Mouse (Mus musculus) intestine, embryonic 14.5 days (tissue): ENCODE data around the gene Gm10272. TPM values are rescaled to one million over a fixed set of nuclear protein-coding genes. Genes with fewer than 3 reads are reported as not detected.
"Not testable (repeated sequence)": the region's sequence is repeated elsewhere in the genome, so short reads cannot be mapped to it uniquely, and the experiment has no call there.

ENCODE experiments used
- ATAC-seq: fragments of 200-750 bp; cut with Nextera tagmentation; replicated peaks from 2 replicates; pipeline ENCODE4 v1.8.0; 2017; ENCODE audit warnings: low read depth, moderate number of reproducible peaks, moderate TSS enrichment, moderate library complexity; ENCODE audit not compliant: low FRiP score, low TSS enrichment
- DNase-seq: peaks from one replicate; pipeline ENCODE4 v3.0.0-alpha.2; 2018; ENCODE audit warnings: low spot score
- H3K27ac ChIP-seq: fragments of 300-500 bp; sonication (generic); 2 replicates; pipeline ENCODE4 v1.5.1; 2014; ENCODE audit warnings: low read depth, mild to moderate bottlenecking, control low read depth
- H3K27me3 ChIP-seq: fragments of 300-500 bp; sonication (generic); replicated peaks from 2 replicates; pipeline ENCODE4 v1.6.1; 2014; ENCODE audit warnings: low read length, control low read depth; ENCODE audit not compliant: control insufficient read depth, insufficient read depth
- H3K36me3 ChIP-seq: fragments of 300-500 bp; sonication (generic); 2 replicates; pipeline ENCODE4 v1.6.1; 2014; ENCODE audit warnings: low read length, control low read depth; ENCODE audit not compliant: control insufficient read depth, insufficient read depth
- H3K4me1 ChIP-seq: fragments of 300-500 bp; sonication (generic); replicated peaks from 2 replicates; pipeline ENCODE4 v1.6.1; 2014; ENCODE audit warnings: low read length, control low read depth, mixed read lengths; ENCODE audit not compliant: control insufficient read depth, insufficient read depth
- H3K4me2 ChIP-seq: fragments of 300-500 bp; sonication (generic); 2 replicates; pipeline ENCODE4 v1.6.1; 2014; ENCODE audit warnings: low read length
- H3K4me3 ChIP-seq: fragments of 300-500 bp; sonication (generic); 2 replicates; pipeline ENCODE4 v1.5.1; 2014; ENCODE audit warnings: low read depth, low read length, control low read depth, mixed read lengths
- H3K9ac ChIP-seq: fragments of 300-500 bp; sonication (generic); 2 replicates; pipeline ENCODE4 v1.6.1; 2014; ENCODE audit warnings: mild to moderate bottlenecking, low read length
- H3K9me3 ChIP-seq: fragments of 300-500 bp; sonication (generic); 2 replicates; pipeline ENCODE4 v1.6.1; 2016; ENCODE audit warnings: low read length, control low read depth; ENCODE audit not compliant: control insufficient read depth
- WGBS: fragments of 180-500 bp; shearing (Covaris S2); extraction: QIAGEN DNeasy Blood & Tissue Kit; methylation state at CpG from one replicate; pipeline ENCODE4 v1.1.7; 2014; 5-methylcytosine and 5-hydroxymethylcytosine counted together
- polyA plus RNA-seq: library from polyadenylated mRNA; unstranded; fragments of >200 nt; fragmentation: Nextera tagmentation; extraction: Ambion mirVana; gene quantifications from 2 replicates; pipeline ENCODE4 v1.2.1, GENCODE M21; 2014

Gm10272 gene
- polyA plus RNA-seq, 1 experiment from 2014 or later, result not detected

DNA sequence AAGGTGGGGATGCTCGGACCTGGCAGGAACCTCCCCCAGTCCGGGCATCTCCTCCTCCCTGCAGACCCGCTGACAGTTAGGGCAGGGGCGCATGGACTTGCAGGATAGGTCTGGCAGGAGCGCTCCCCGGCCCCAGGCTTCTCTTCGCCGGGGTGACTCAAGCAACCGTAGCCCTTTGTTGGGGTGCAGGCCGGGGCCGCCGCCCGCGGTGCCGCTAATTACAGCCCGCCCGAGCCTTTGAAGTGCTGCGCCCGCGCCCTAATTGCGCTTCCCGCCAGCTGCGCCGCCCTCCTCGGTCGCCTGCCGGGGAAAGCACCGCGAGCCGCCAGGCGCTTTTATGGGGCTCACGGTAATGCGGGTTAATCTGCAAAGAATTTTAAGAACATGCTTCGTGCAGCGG lies 28.9 kb upstream of the Gm10272 start:
- DNase-seq, result no peak
- Histone ChIP-seq H3K9me3 (no peaks in the 10 kb centered on the region), H3K4me1 (peaks cover 5% of the 10 kb centered on the region; the same call in 1 of the 2 replicates), H3K27ac (no peak overlapping the region), H3K4me3 (peak overlapping the region; percentile 18), H3K27me3 (peaks cover 29% of the 10 kb centered on the region), H3K4me2 (peak overlapping the region; percentile 50), H3K36me3 (no peaks in the 10 kb centered on the region), H3K9ac (no peak overlapping the region)
- ATAC-seq, result no peak
- under 1% methylated on average over 35 of the region's 35 CpGs for WGBS

DNA sequence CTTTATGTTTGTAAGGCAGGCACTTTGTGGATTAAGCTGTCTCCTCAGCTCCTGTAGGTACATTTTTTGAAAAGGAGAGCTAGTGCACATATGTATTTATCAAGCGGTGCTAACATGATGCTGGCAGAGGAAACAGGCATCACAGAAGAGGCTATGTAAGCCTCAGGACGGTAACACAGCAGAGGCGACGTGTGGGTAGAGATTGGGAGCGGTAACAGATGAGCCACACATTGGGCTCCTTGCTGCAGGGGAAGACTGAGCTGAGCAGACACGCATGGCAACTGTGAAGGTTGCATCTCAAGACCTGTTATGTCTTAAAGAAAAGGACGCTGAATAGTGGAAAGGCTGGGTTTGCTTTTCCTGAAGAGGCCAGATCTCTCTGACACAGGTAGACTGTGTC lies 23.4 kb upstream of the Gm10272 start:
- WGBS, result 77% methylated on average over 7 of the region's 7 CpGs
- no peak overlapping the region for H3K9ac ChIP-seq
- H3K36me3 ChIP-seq, result no peaks in the 10 kb centered on the region
- DNase-seq (no peak), ATAC-seq (no peak)
- no peaks in the 10 kb centered on the region for H3K9me3 ChIP-seq
- no peak overlapping the region for H3K4me2 ChIP-seq
- H3K27me3 ChIP-seq, result peaks cover 47% of the 10 kb centered on the region
- no peak overlapping the region for H3K4me3 ChIP-seq
- peaks cover under 1% of the 10 kb centered on the region; the same call in 1 of the 2 replicates for H3K4me1 ChIP-seq
- H3K27ac ChIP-seq, result no peak overlapping the region

DNA sequence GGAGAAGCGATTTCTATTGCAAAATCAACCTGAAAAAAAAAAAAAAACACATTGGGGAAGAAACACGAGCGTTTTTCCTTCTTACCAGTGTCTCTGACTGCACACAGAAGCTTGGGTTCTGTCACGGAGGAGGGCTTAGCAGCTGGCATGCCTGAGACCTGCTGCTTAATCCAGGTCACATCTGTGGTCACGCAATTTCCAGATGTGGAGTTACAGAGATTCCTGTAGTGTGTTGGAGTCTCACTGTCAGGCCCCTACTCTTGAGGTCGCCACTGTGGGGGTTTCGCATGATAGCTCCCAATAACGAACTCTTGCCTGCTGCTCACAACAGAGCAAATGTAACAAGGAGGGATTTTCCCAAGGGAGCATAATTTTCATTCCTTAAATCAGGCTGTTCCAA lies 22.2 kb upstream of the Gm10272 start:
- WGBS, result 32% methylated on average over 8 of the region's 8 CpGs
- ATAC-seq (no peak), DNase-seq (no peak)
- Histone ChIP-seq H3K27ac (no peak overlapping the region), H3K36me3 (no peaks in the 10 kb centered on the region), H3K4me1 (no peaks in the 10 kb centered on the region), H3K9ac (no peak overlapping the region), H3K9me3 (no peaks in the 10 kb centered on the region), H3K4me3 (no peak overlapping the region), H3K27me3 (peaks cover 36% of the 10 kb centered on the region), H3K4me2 (no peak overlapping the region)

DNA sequence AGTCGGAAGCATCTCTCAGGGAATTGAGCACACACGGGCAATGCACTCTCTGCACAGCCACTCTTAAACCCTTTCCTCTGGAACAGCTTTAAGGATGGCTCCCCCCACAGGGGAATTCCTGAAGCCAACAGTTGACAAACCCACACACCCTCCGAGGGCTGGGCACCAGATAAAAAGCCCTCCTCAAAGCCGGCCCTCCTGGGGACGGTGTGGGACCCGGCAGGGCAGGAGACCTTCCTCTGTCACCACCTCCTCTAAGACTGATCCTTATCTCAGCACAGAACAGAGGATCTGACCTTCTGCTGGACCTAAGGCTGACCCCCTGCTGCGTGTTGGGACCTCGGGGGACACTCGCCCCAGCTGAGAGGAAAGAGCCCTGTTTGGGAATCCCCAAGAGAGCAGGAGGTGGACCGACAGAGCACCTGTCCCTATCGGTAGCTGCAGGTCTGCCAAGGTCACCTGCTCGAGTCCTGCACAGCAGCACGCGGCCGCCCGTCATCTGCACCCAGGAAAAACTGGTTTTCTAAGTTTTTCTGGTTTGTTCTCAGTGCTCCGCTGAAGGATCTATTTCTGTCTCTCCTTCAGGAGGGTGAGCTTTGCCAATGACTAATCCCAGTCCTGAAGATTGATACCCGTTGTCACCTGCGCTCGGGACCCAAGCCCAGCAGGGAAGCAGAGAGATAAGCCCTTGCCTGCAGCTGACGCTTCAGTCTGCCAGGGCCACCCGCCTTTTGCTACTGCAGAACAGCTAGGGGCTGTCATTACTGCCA lies 20.3 kb upstream of the Gm10272 start, which contains the start of gene Tspear:
TSS of gene Tspear (plus strand) at position 675 of the 770 bp plus-strand sequence.
- 4% methylated on average over 22 of the region's 22 CpGs for WGBS

DNA sequence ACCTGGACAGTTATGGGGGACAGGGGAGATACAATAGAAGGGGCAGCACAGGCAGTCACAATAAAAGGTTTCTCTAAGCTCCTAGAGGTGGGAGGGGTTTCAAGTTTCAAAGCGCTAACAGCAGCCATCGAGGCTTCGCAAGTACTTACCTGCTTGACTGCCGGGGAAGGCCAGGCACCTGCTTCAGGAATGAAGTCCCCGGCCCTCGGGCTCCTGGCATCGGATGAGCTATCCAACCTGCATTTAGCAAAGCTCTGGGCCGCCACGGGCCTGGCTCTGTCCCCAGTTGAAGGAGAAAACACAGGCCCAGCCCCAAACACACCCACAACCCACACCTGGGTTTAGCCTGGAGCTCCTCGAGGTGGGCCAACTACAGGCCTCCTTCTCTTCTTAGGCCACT lies 19.4 kb upstream of the Gm10272 start:
- H3K4me2 ChIP-seq, result no peak overlapping the region
- no peak overlapping the region for H3K4me3 ChIP-seq
- no peak for ATAC-seq
- WGBS, result 25% methylated on average over 10 of the region's 10 CpGs
- no peak overlapping the region for H3K27ac ChIP-seq
- no peaks in the 10 kb centered on the region for H3K9me3 ChIP-seq
- H3K9ac ChIP-seq, result no peak overlapping the region
- H3K27me3 ChIP-seq, result peaks cover 36% of the 10 kb centered on the region
- no peaks in the 10 kb centered on the region for H3K36me3 ChIP-seq
- DNase-seq, result no peak
- no peaks in the 10 kb centered on the region for H3K4me1 ChIP-seq

More for the DNA sequence above, 20.3 kb upstream of the Gm10272 start, which contains the start of gene Tspear:
- Histone ChIP-seq H3K4me3 (no peak within 1 kb of the TSS), H3K9ac (no peak within 1 kb of the TSS), H3K4me2 (no peak within 1 kb of the TSS; the same call in 1 of the 2 replicates), H3K27me3 (peaks cover 36% of the 10 kb centered on the region), H3K9me3 (no peaks in the 10 kb centered on the region), H3K4me1 (no peaks in the 10 kb centered on the region), H3K27ac (no peak within 1 kb of the TSS), H3K36me3 (no peaks in the 10 kb centered on the region)
- peak; percentile 78 for ATAC-seq
- DNase-seq, result peak; percentile 60

DNA sequence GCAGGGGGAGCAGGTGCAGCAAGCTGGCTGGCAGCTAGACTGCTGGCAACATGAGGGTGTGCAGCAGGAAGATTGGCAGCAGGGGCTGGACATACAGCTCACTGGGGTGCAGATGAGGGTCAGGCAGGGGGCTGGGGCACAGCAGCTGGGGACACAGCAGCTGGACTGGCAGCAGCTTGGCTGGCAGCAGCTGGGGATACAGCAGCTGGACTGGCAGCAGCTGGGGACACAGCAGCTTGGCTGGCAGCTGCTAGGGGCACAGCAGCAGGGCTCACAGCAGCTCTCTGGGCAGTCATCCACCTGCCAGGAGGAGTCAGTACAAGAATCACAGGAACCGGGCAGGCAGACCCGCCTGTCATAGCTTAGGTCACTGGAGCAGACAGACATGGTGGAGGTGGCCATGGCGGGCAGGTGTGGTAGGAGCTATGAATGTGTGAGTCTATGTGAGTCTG lies 16.0 kb upstream of the Gm10272 start, which contains the start of gene Gm19402:
TSS of gene Gm19402 (minus strand) at position 402 of the 452 bp plus-strand sequence.
- not testable (repeated sequence) for ATAC-seq, H3K9me3 ChIP-seq, H3K36me3 ChIP-seq, H3K9ac ChIP-seq, H3K27ac ChIP-seq, H3K4me2 ChIP-seq, H3K4me1 ChIP-seq, DNase-seq, H3K4me3 ChIP-seq
- WGBS, result 74% methylated on average over 3 of the region's 3 CpGs
- H3K27me3 ChIP-seq, result peaks cover 25% of the 10 kb centered on the region

DNA sequence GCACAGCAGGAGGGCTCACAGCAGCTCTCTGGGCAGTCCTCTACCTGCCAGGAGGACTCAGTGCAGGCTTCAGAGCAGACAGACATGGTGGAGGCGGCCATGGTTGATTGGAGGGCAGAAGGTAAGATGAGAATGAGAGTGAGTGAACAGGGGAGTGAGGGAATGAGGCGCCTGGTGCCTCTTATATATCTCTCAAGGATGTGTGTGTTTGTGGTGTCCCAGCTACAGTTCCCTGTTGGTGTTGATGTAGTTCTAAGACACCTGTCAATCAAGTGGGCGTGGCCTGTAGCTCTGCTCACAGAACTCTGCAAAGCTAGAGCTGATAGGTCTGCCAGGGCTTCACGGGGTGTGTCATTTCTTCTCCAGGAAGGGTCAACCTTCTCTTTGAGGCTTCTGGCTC lies 9.3 kb upstream of the Gm10272 start, which contains the start of gene Gm9508:
TSS of gene Gm9508 (minus strand) at position 101 of the 400 bp plus-strand sequence.
- Histone ChIP-seq H3K36me3 (no peaks in the 10 kb centered on the region), H3K4me1 (no peaks in the 10 kb centered on the region), H3K27ac (no peak within 1 kb of the TSS), H3K4me3 (no peak within 1 kb of the TSS), H3K4me2 (no peak within 1 kb of the TSS), H3K27me3 (no peaks in the 10 kb centered on the region), H3K9me3 (no peaks in the 10 kb centered on the region), H3K9ac (no peak within 1 kb of the TSS)
- WGBS, result 49% methylated on average over 4 of the region's 4 CpGs
- ATAC-seq (no peak), DNase-seq (no peak)

DNA sequence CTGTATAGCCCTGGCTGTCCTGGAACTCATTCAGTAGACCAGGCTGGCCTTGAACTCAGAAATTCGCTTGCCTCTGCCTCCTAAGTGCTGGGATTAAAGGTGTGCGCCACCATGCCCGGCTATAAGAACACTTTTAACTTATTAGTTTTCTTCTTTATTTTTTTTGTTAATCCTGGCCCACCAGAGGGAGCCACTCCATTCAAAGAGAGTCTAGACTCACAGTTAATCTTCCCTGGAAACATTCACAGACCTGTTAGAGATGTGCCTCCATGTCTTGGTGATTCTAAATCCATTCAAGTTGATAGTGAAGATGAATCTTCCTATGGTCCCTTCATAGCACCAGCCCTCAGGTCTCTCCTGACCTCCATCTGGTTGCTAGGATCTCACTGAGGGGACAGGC lies 3.4 kb downstream of the Gm10272 start:
- Histone ChIP-seq H3K4me2 (no peak overlapping the region), H3K9me3 (0 out of 2 replicates have a peak, but pooled peaks cover 4% of the 10 kb centered on the region), H3K4me3 (no peak overlapping the region), H3K27ac (no peak overlapping the region), H3K36me3 (no peaks in the 10 kb centered on the region), H3K27me3 (no peaks in the 10 kb centered on the region), H3K4me1 (no peaks in the 10 kb centered on the region), H3K9ac (no peak overlapping the region)
- no peak for ATAC-seq
- WGBS, result 89% methylated on average over 3 of the region's 3 CpGs
- no peak for DNase-seq

DNA sequence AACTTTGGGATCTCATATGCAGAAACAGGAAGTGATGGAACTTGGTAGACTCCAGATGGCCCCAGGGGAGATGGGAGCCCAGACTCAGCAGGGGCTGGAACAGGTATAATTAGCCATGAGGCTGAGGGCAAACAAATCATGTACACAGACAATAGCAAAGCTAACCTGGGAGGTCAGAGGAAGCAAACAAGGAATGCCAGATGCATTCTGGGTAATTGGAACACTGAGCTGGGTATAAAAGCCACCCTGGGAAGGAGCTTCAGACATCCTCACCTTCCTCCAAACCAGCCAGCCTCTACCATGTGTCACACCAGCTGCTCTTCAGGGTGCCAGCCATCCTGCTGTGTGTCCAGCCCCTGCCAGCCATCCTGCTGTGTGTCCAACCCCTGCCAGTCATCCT lies 4.7 kb downstream of the Gm10272 start, which contains the start of gene Gm10024:
TSS of gene Gm10024 (plus strand) at position 301 of the 400 bp plus-strand sequence.
- not testable (repeated sequence) for H3K9me3 ChIP-seq, H3K4me1 ChIP-seq, DNase-seq, H3K36me3 ChIP-seq, H3K27me3 ChIP-seq, H3K27ac ChIP-seq, ATAC-seq, H3K4me2 ChIP-seq, H3K4me3 ChIP-seq, H3K9ac ChIP-seq
